Mouse (Mus musculus) myocyte (in vitro differentiated cells): ENCODE measurements around the gene Ube2g1. TPM values are rescaled to one million over a fixed set of nuclear protein-coding genes. Genes with fewer than 3 reads are reported as not detected.

Source experiments
- H3K27me3 ChIP-seq: one replicate; pipeline ENCODE4 v1.6.1; 2011; ENCODE audit not compliant: control insufficient read depth, insufficient read depth, insufficient read length
- H3K36me3 ChIP-seq: one replicate; pipeline ENCODE4 v1.6.1; 2011; ENCODE audit not compliant: control insufficient read depth, insufficient read depth
- H3K4me2 ChIP-seq: one replicate; pipeline ENCODE4 v1.6.1; 2011; ENCODE audit warnings: low read depth, control low read depth
- H3K4me3 ChIP-seq: one replicate; pipeline ENCODE4 v1.5.1; 2011; ENCODE audit warnings: mild to moderate bottlenecking, control low read depth, moderate library complexity
- H3K79me2 ChIP-seq: one replicate; pipeline ENCODE4 v1.6.1; 2011; ENCODE audit not compliant: control insufficient read depth, insufficient read depth
- H3ac ChIP-seq: one replicate; pipeline ENCODE4 v1.6.1; 2011; ENCODE audit not compliant: control insufficient read depth, insufficient read length
- CEBPB ChIP-seq: IDR thresholded peaks from 2 replicates; pipeline ENCODE4 v1.6.1; 2011; ENCODE audit warnings: mild to moderate bottlenecking, moderate library complexity; ENCODE audit not compliant: poor library complexity, insufficient read depth, severe bottlenecking
- E2F4 ChIP-seq: IDR thresholded peaks from one replicate; pipeline ENCODE4 v1.6.1; 2011; ENCODE audit warnings: mild to moderate bottlenecking, control low read depth, moderate library complexity; ENCODE audit not compliant: insufficient read depth
- MAX ChIP-seq: IDR thresholded peaks from one replicate; pipeline ENCODE4 v1.6.1; 2011; ENCODE audit warnings: low read depth, mild to moderate bottlenecking, control low read depth
- MYOD1 ChIP-seq, 3 experiments: IDR thresholded peaks; one replicate each; pipeline ENCODE4 v1.6.1; 2011; ENCODE audit warnings: control low read depth in 2 of 3, low read depth in 2 of 3, mild to moderate bottlenecking in 2 of 3, moderate library complexity in 1 of 3; ENCODE audit not compliant: insufficient read length in 2 of 3, control insufficient read depth in 1 of 3
- MYOG ChIP-seq, 3 experiments: IDR thresholded peaks; one replicate each; pipeline ENCODE4 v1.6.1; 2011; ENCODE audit warnings: control low read depth in 2 of 3, low read depth in 2 of 3, mild to moderate bottlenecking in 2 of 3; ENCODE audit not compliant: insufficient read length in 2 of 3, control insufficient read depth in 1 of 3, insufficient read depth in 1 of 3
- POLR2A ChIP-seq: IDR thresholded peaks from one replicate; pipeline ENCODE4 v1.6.1; 2011; ENCODE audit warnings: low read depth, mild to moderate bottlenecking, control low read depth, moderate library complexity; ENCODE audit not compliant: insufficient read length
- POLR2AphosphoS2 ChIP-seq: IDR thresholded peaks from one replicate; pipeline ENCODE4 v1.6.1; 2011; ENCODE audit warnings: low read depth, control low read depth; ENCODE audit not compliant: insufficient read length
- REST ChIP-seq: IDR thresholded peaks from one replicate; pipeline ENCODE4 v1.6.1; 2011; ENCODE audit warnings: mild to moderate bottlenecking, control low read depth, moderate library complexity; ENCODE audit not compliant: insufficient read depth, insufficient read length
- SRF ChIP-seq: IDR thresholded peaks from one replicate; pipeline ENCODE4 v1.6.1; 2011; ENCODE audit warnings: low read depth; ENCODE audit not compliant: control insufficient read depth, insufficient read length
- TCF12 ChIP-seq: IDR thresholded peaks from one replicate; pipeline ENCODE4 v1.6.1; 2011; ENCODE audit warnings: mild to moderate bottlenecking, control low read depth; ENCODE audit not compliant: poor library complexity, insufficient read depth, severe bottlenecking
- TCF3 ChIP-seq: IDR thresholded peaks from one replicate; pipeline ENCODE4 v1.6.1; 2011; ENCODE audit warnings: low read depth, control low read depth; ENCODE audit not compliant: insufficient read length
- USF1 ChIP-seq: IDR thresholded peaks from one replicate; pipeline ENCODE4 v1.6.1; 2011; ENCODE audit warnings: low read depth, mild to moderate bottlenecking, control low read depth, moderate library complexity
- polyA plus RNA-seq: library from polyadenylated mRNA; unstranded; fragments of >200 nt; fragmentation: generic; extraction: Trizol; gene quantifications from one replicate; pipeline ENCODE4 v1.2.1, GENCODE M21; 2012; ENCODE audit warnings: missing spikeins

Ube2g1 gene
- polyA plus RNA-seq, 1 experiment: 13.2 TPM

DNA sequence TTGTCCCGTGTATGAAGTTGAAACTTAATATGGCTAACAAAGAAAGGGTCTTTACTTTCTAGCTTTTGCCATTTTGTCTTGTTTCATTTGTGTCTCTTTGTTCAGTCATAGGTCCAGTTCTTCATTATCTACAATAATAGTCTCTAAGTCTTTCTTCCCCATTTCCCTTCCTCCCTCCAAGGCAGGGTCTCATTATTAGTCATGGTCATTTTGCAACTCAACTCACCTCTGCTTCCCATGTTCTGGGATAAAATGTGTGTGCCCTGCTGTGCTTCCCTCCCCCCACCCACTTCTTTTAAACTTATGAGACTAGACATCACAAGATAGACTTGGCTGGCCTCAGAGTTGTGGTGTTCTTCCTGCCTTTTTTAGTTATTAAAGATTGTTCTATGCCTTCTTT is 53.3 kb downstream of the Ube2g1 start:
- Histone ChIP-seq H3ac (no peak overlapping the region), H3K36me3 (peaks cover under 1% of the 10 kb centered on the region), H3K4me2 (no peak overlapping the region), H3K27me3 (no peaks in the 10 kb centered on the region), H3K4me3 (no peak overlapping the region), H3K79me2 (peaks cover 73% of the 10 kb centered on the region)
- TF ChIP-seq POLR2AphosphoS2 (no peak), MYOG (IDR thresholded peaks at IDR 0.05; ENCODE audit: control insufficient read depth in 1 of 3, insufficient read depth in 1 of 3, insufficient read length in 2 of 3, low read depth in 2 of 3) (no peak), MAX (no peak), TCF3 (no peak), POLR2A (no peak), TCF12 (no peak), SRF (no peak), E2F4 (no peak), REST (no peak)

DNA sequence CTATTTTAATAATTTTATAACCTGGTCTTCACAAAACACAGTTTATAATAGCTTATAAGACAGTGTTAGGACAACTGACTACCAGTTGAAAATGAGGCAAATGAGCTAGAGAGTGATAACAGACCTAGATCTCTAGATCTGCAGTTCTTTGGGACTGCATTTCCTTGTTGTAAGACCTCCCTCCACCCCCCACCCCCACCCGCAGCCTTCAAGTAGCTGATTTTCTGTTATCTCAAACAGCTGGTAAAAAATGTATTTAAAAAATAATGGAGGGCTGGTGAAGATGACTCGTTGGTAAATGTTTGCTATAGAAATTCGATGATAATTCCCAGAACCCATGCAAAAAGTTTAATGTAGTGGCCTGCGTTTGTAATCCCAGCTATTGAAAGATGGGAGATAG is 57.6 kb downstream of the Ube2g1 start:
- no peak overlapping the region for H3K4me3 ChIP-seq
- TF ChIP-seq SRF: no peak
- TF ChIP-seq MYOD1 (IDR thresholded peaks at IDR 0.05; ENCODE audit: control insufficient read depth in 1 of 3, insufficient read length in 2 of 3, low read depth in 2 of 3): no peak
- no peak for TF ChIP-seq E2F4
- no peak for TF ChIP-seq MAX
- TF ChIP-seq POLR2AphosphoS2: no peak
- no peak for TF ChIP-seq TCF12
- TF ChIP-seq USF1: no peak
- no peak overlapping the region for H3ac ChIP-seq
- peaks cover 9% of the 10 kb centered on the region for H3K36me3 ChIP-seq
- peaks cover 49% of the 10 kb centered on the region for H3K79me2 ChIP-seq
- no peak overlapping the region for H3K4me2 ChIP-seq
- no peaks in the 10 kb centered on the region for H3K27me3 ChIP-seq

DNA sequence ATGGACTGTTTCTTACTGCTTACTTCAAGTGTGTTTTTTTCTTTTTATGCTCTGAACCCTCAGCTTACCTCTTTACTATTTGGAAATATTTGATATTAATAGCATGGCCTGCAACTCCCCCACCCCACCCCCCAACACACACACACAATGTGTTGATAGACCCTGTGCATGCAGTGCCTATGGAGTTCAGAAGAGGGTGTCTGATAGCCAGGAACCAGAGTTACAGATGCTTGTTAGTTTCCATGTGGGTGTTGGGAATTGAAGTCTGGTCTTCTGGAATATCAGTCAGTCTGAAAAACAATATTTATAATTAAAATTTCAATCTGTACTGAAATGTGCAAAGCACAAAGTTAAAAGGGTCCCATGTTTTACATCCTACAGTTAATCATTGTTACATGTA is 63.6 kb downstream of the Ube2g1 start:
- Histone ChIP-seq H3K79me2 (peaks cover 39% of the 10 kb centered on the region), H3K36me3 (peaks cover 6% of the 10 kb centered on the region)
- TF ChIP-seq MAX (no peak), TCF3 (no peak), CEBPB (no peak), POLR2AphosphoS2 (no peak), POLR2A (no peak), TCF12 (no peak), SRF (no peak), USF1 (no peak), E2F4 (no peak), MYOD1 (IDR thresholded peaks at IDR 0.05; ENCODE audit: control insufficient read depth in 1 of 3, insufficient read length in 2 of 3, low read depth in 2 of 3) (no peak), MYOG (IDR thresholded peaks at IDR 0.05; ENCODE audit: control insufficient read depth in 1 of 3, insufficient read depth in 1 of 3, insufficient read length in 2 of 3, low read depth in 2 of 3) (no peak), REST (no peak)

DNA sequence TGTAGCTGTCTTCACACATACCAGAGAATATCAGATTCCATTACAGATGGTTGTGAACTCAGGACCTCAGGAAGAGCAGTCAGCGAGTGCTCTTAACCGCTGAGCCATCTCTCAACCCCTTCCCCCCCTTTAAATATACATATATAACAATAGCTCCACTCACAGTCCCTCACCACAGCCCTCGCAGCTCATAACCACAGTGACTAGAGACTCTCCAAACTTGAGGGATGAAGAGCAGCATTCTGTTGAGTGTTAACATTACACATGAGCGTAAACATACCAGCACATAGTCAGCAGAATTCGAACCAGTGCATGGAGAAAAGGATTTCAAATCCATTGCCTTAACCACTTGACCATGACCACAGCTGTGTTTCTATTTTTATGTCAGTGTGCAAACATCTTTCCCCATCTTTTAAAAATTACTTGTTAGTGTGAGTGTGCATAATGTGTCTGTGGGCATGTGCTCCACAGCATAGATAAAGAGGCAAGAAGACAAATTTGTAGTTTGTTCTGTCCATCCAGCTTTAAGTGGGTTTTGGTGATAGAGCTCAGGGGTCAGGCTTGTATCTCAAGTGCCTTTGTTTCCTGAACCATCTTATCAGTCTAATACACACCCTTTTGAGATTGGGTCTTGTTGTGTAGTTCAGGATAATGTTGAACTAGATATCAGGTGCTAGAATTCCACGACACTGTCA is 64.4 kb downstream of the Ube2g1 start:
- peaks cover 5% of the 10 kb centered on the region for H3K36me3 ChIP-seq
- no peak overlapping the region for H3K4me2 ChIP-seq
- H3K79me2 ChIP-seq: peaks cover 43% of the 10 kb centered on the region
- H3K4me3 ChIP-seq: no peak overlapping the region
- no peak overlapping the region for H3ac ChIP-seq
- peak in 1 of 3 experiments; percentile 30 for TF ChIP-seq MYOG (IDR thresholded peaks at IDR 0.05; ENCODE audit: control insufficient read depth in 1 of 3, insufficient read depth in 1 of 3, insufficient read length in 2 of 3, low read depth in 2 of 3)
- TF ChIP-seq POLR2A: no peak
- H3K27me3 ChIP-seq: no peaks in the 10 kb centered on the region

More for the DNA sequence above, 63.6 kb downstream of the Ube2g1 start:
- Histone ChIP-seq H3K4me3 (no peak overlapping the region), H3K27me3 (no peaks in the 10 kb centered on the region), H3ac (no peak overlapping the region), H3K4me2 (no peak overlapping the region)

DNA sequence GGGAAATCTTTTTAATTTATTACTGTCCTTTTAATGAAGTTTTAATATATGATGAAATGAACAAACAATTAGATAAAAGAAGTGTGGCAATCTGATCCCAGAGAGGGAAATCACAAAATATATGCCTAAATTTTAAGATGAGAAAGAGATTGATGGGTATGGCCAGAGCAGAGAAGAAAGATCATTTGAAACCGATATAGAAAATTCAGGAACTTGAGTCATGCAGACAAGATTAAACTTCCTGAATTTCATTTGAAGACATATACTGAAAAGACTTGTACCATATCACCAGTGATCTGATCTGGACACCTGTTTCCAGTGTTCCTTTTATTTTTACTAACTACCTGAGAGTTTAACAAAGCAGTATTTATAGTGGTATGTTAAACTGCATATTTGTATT is 65.4 kb downstream of the Ube2g1 start:
- Histone ChIP-seq H3K27me3 (no peaks in the 10 kb centered on the region), H3K4me3 (no peak overlapping the region), H3ac (no peak overlapping the region), H3K79me2 (peaks cover 37% of the 10 kb centered on the region), H3K4me2 (no peak overlapping the region), H3K36me3 (peaks cover 5% of the 10 kb centered on the region)
- TF ChIP-seq E2F4: no peak
- no peak for TF ChIP-seq MAX
- TF ChIP-seq POLR2A: no peak
- TF ChIP-seq SRF: no peak
- no peak for TF ChIP-seq USF1
- TF ChIP-seq MYOG (IDR thresholded peaks at IDR 0.05; ENCODE audit: control insufficient read depth in 1 of 3, insufficient read depth in 1 of 3, insufficient read length in 2 of 3, low read depth in 2 of 3): no peak
